Mouse (Mus musculus) midbrain, embryonic 16.5 days (tissue): ENCODE data around the gene Nadk. TPM values are rescaled to one million over a fixed set of nuclear protein-coding genes. Genes with fewer than 3 reads are reported as not detected.

ENCODE experiments used
- ATAC-seq: fragments of 200-750 bp; cut with Nextera tagmentation; 2 replicates; pipeline ENCODE4 v1.8.0; 2017; ENCODE audit warnings: moderate TSS enrichment
- H3K27ac ChIP-seq: fragments of 300-500 bp; sonication (generic); 2 replicates; pipeline ENCODE4 v1.5.1; 2014; ENCODE audit warnings: mild to moderate bottlenecking, low read length, mixed read lengths
- H3K27me3 ChIP-seq: fragments of 300-500 bp; sonication (generic); 2 replicates; pipeline ENCODE4 v1.6.1; 2014; ENCODE audit warnings: low read depth, low read length, mixed read lengths; ENCODE audit not compliant: control insufficient read depth, insufficient read depth
- H3K36me3 ChIP-seq: fragments of 300-500 bp; sonication (generic); 2 replicates; pipeline ENCODE4 v1.6.1; 2014; ENCODE audit warnings: mild to moderate bottlenecking, low read length, moderate library complexity, mixed read lengths; ENCODE audit not compliant: control insufficient read depth, insufficient read depth
- H3K4me1 ChIP-seq: fragments of 300-500 bp; sonication (generic); 2 replicates; pipeline ENCODE4 v1.6.1; 2014; ENCODE audit warnings: mild to moderate bottlenecking, low read length, mixed read lengths; ENCODE audit not compliant: control insufficient read depth, insufficient read depth
- H3K4me2 ChIP-seq: fragments of 300-500 bp; sonication (generic); 2 replicates; pipeline ENCODE4 v1.6.1; 2014; ENCODE audit warnings: mild to moderate bottlenecking, low read length, mixed read lengths
- H3K4me3 ChIP-seq: fragments of 300-500 bp; sonication (generic); 2 replicates; pipeline ENCODE4 v1.5.1; 2014; ENCODE audit warnings: low read depth, mild to moderate bottlenecking, low read length, moderate library complexity, mixed read lengths
- H3K9ac ChIP-seq: fragments of 300-500 bp; sonication (generic); 2 replicates; pipeline ENCODE4 v1.6.1; 2014; ENCODE audit warnings: low read depth, low read length, mixed read lengths
- H3K9me3 ChIP-seq: fragments of 300-500 bp; sonication (generic); replicated peaks from 2 replicates; pipeline ENCODE4 v1.6.1; 2014; ENCODE audit warnings: mild to moderate bottlenecking, low read length, mixed read lengths; ENCODE audit not compliant: control insufficient read depth, poor library complexity, severe bottlenecking
- WGBS: fragments of 180-500 bp; shearing (Covaris S2); extraction: QIAGEN DNeasy Blood & Tissue Kit; methylation state at CpG from one replicate; pipeline ENCODE4 v1.1.7; 2014; 5-methylcytosine and 5-hydroxymethylcytosine counted together
- polyA plus RNA-seq: library from polyadenylated mRNA; unstranded; fragments of >200 nt; fragmentation: Nextera tagmentation; extraction: Ambion mirVana; gene quantifications from 2 replicates; pipeline ENCODE4 v1.2.1, GENCODE M21; 2015

Gene Nadk
- polyA plus RNA-seq, result 77.1 and 79.9 TPM in 2 replicates

- peak within 1 kb of the TSS; percentile 90 for H3K27ac ChIP-seq
- 76% methylated on average over 7 of the region's 7 CpGs for WGBS
- H3K9ac ChIP-seq, result peak within 1 kb of the TSS; percentile 43
- peak within 1 kb of the TSS; percentile 42 for H3K4me2 ChIP-seq
- ATAC-seq, result no peak
- peaks cover 14% of the 10 kb centered on the region for H3K4me1 ChIP-seq
- no peaks in the 10 kb centered on the region for H3K9me3 ChIP-seq
- no peaks in the 10 kb centered on the region for H3K27me3 ChIP-seq
- H3K4me3 ChIP-seq, result peak within 1 kb of the TSS; percentile 85
- peaks cover 10% of the 10 kb centered on the region for H3K36me3 ChIP-seq
Measured at GRCm38 (mm10) chr4:155561661-155562442, at the start of gene Nadk. Gene Nadk, plus strand, starts transcription at chr4:155562378.

GRCm38 (mm10) chr4:155514810-155515209 lies 47.4 kb upstream of the Nadk start:
- no peak overlapping the region for H3K27ac ChIP-seq
- no peaks in the 10 kb centered on the region for H3K9me3 ChIP-seq
- no peak for ATAC-seq
- 78% methylated on average over 2 of the region's 2 CpGs for WGBS
- no peak overlapping the region for H3K4me2 ChIP-seq
- no peaks in the 10 kb centered on the region for H3K27me3 ChIP-seq
- H3K4me1 ChIP-seq, result peaks cover 9% of the 10 kb centered on the region
- no peak overlapping the region for H3K4me3 ChIP-seq
- H3K9ac ChIP-seq, result no peak overlapping the region
- peaks cover 3% of the 10 kb centered on the region; the same call in 1 of the 2 replicates for H3K36me3 ChIP-seq

GRCm38 (mm10) chr4:155517948-155518517 lies 44.1 kb upstream of the Nadk start:
- 91% methylated on average over 7 of the region's 7 CpGs for WGBS
- ATAC-seq, result no peak
- H3K9me3 ChIP-seq, result no peaks in the 10 kb centered on the region

GRCm38 (mm10) chr4:155522327-155522726 lies 39.9 kb upstream of the Nadk start:
- 76% methylated on average over 7 of the region's 7 CpGs for WGBS
- Histone ChIP-seq H3K4me2 (no peak overlapping the region), H3K36me3 (peaks cover 4% of the 10 kb centered on the region; the same call in 1 of the 2 replicates), H3K27me3 (no peaks in the 10 kb centered on the region), H3K4me1 (no peaks in the 10 kb centered on the region), H3K4me3 (no peak overlapping the region), H3K9ac (no peak overlapping the region), H3K9me3 (no peaks in the 10 kb centered on the region), H3K27ac (no peak overlapping the region)
- ATAC-seq, result no peak

More at GRCm38 (mm10) chr4:155517948-155518517, 44.1 kb upstream of the Nadk start:
- Histone ChIP-seq H3K27me3 (no peaks in the 10 kb centered on the region), H3K4me3 (no peak overlapping the region), H3K36me3 (peaks cover 7% of the 10 kb centered on the region), H3K27ac (no peak overlapping the region), H3K4me1 (no peaks in the 10 kb centered on the region), H3K9ac (no peak overlapping the region), H3K4me2 (no peak overlapping the region)

- no peak for ATAC-seq
- Histone ChIP-seq H3K9ac (no peak overlapping the region), H3K4me2 (no peak overlapping the region), H3K27ac (no peak overlapping the region), H3K27me3 (no peaks in the 10 kb centered on the region), H3K9me3 (no peaks in the 10 kb centered on the region), H3K36me3 (peaks cover 15% of the 10 kb centered on the region), H3K4me1 (no peaks in the 10 kb centered on the region), H3K4me3 (no peak overlapping the region)
- WGBS, result 88% methylated on average over 5 of the region's 5 CpGs
Measured at GRCm38 (mm10) chr4:155525751-155526150, 36.4 kb upstream of the Nadk start.

GRCm38 (mm10) chr4:155529294-155529693 lies 32.9 kb upstream of the Nadk start:
- no peak overlapping the region for H3K9ac ChIP-seq
- no peaks in the 10 kb centered on the region for H3K27me3 ChIP-seq
- no peaks in the 10 kb centered on the region for H3K9me3 ChIP-seq
- 94% methylated on average over 3 of the region's 3 CpGs for WGBS
- no peak overlapping the region for H3K4me3 ChIP-seq
- no peak overlapping the region for H3K27ac ChIP-seq
- H3K36me3 ChIP-seq, result peaks cover 15% of the 10 kb centered on the region; the same call in 1 of the 2 replicates
- no peak for ATAC-seq
- no peaks in the 10 kb centered on the region for H3K4me1 ChIP-seq
- H3K4me2 ChIP-seq, result no peak overlapping the region

- no peak overlapping the region for H3K4me2 ChIP-seq
- no peaks in the 10 kb centered on the region for H3K27me3 ChIP-seq
- no peak overlapping the region for H3K27ac ChIP-seq
- peaks cover 29% of the 10 kb centered on the region for H3K36me3 ChIP-seq
- no peak for ATAC-seq
- H3K9me3 ChIP-seq, result no peaks in the 10 kb centered on the region
- no peaks in the 10 kb centered on the region for H3K4me1 ChIP-seq
- WGBS, result 93% methylated on average over 7 of the region's 7 CpGs
- no peak overlapping the region for H3K4me3 ChIP-seq
- no peak overlapping the region for H3K9ac ChIP-seq
Measured at GRCm38 (mm10) chr4:155549993-155550392, 12.2 kb upstream of the Nadk start.

- H3K27ac ChIP-seq, result no peak overlapping the region
- H3K4me2 ChIP-seq, result no peak overlapping the region
- no peak for ATAC-seq
- no peak overlapping the region for H3K4me3 ChIP-seq
- WGBS, result 86% methylated on average over 2 of the region's 2 CpGs
- no peaks in the 10 kb centered on the region for H3K4me1 ChIP-seq
- peaks cover 30% of the 10 kb centered on the region for H3K36me3 ChIP-seq
- no peak overlapping the region for H3K9ac ChIP-seq
- H3K27me3 ChIP-seq, result no peaks in the 10 kb centered on the region
- H3K9me3 ChIP-seq, result no peaks in the 10 kb centered on the region
Measured at GRCm38 (mm10) chr4:155550446-155550845, 11.7 kb upstream of the Nadk start.

GRCm38 (mm10) chr4:155551073-155551472 lies 11.1 kb upstream of the Nadk start:
- H3K4me2 ChIP-seq, result no peak overlapping the region
- WGBS, result 89% methylated on average over 4 of the region's 4 CpGs
- no peaks in the 10 kb centered on the region for H3K9me3 ChIP-seq
- no peaks in the 10 kb centered on the region for H3K4me1 ChIP-seq
- H3K4me3 ChIP-seq, result no peak overlapping the region
- peaks cover 36% of the 10 kb centered on the region for H3K36me3 ChIP-seq
- no peak overlapping the region for H3K9ac ChIP-seq
- H3K27ac ChIP-seq, result no peak overlapping the region
- H3K27me3 ChIP-seq, result no peaks in the 10 kb centered on the region
- no peak for ATAC-seq
